Mouse (Mus musculus): ENCODE measurements around the gene Tex47. TPM values are rescaled to one million over a fixed set of nuclear protein-coding genes. Genes with fewer than 3 reads are reported as not detected.
A peak's percentile ranks its signal among the peaks of the same experiment; 100 is the strongest.

Gene Tex47
- total RNA-seq (2021) = not detected
- long read RNA-seq, experiment 1 = 0 reads
- long read RNA-seq, experiment 2 = 0 reads

GRCm38 (mm10) chr5:7303819-7304218, at the start of gene Tex47:
TSS of gene Tex47 (plus strand) at chr5:7304119.
- no peak for DNase-seq

GRCm38 (mm10) chr5:7276659-7277455, 27.1 kb upstream of the Tex47 start:
- DNase-seq = peak in 1 of 2 experiments; percentile 3

GRCm38 (mm10) chr5:7284336-7284735, 19.6 kb upstream of the Tex47 start:
- DNase-seq = no peak

GRCm38 (mm10) chr5:7302969-7303368, 950 bp upstream of the Tex47 start:
- DNase-seq = no peak

- DNase-seq = no peak
Observed at GRCm38 (mm10) chr5:7325594-7325993, 21.7 kb downstream of the Tex47 start.

GRCm38 (mm10) chr5:7344145-7345010, 40.5 kb downstream of the Tex47 start, which contains the start of gene Zfp804b:
TSS of gene Zfp804b (minus strand) at chr5:7344756.
- DNase-seq = peak; percentile 1 to 22

- DNase-seq = no peak
Observed at GRCm38 (mm10) chr5:7345011-7345389, 41.1 kb downstream of the Tex47 start.

Other genes starting within 250 kb of the Tex47 start
- not detected for gene Zfp804b, start 40.6 kb downstream of the Tex47 start, total RNA-seq (2021)

All from adrenal gland, postnatal 36 days (tissue).